Mouse (Mus musculus) lung, postnatal 10 days (tissue): ENCODE measurements around the gene Ppm1n.

ENCODE experiments used
- DNase-seq: peaks from one replicate; pipeline ENCODE4 v3.0.0; 2021

The Ppm1n gene

DNA sequence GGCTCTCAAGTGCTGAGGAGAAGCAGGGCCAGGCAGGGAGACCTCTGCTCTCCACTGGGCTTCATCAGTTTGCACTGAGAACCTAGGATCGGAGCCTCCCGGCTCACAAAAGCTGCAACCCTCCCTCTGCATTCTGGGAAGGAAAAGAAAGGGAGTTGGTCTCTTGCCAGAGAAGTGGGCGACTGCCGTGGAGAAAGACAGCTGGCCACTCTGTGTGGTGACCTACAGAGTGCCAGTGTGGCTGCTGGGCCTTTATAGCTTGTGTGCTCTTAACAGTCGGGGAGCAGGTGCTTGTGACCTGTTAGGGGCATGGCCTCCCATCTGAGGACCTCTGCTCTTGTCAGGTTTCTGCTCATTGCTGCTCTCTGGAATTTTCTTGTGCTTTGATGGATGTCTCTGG, 36.0 kb downstream of the Ppm1n start:
- DNase-seq = no peak

- DNase-seq = no peak
These were observed 37.9 kb downstream of the Ppm1n start for GRCm38 (mm10) chr7:19242005-19242404.

GRCm38 (mm10) chr7:19240905-19241463, 38.9 kb downstream of the Ppm1n start:
- DNase-seq = no peak

DNA sequence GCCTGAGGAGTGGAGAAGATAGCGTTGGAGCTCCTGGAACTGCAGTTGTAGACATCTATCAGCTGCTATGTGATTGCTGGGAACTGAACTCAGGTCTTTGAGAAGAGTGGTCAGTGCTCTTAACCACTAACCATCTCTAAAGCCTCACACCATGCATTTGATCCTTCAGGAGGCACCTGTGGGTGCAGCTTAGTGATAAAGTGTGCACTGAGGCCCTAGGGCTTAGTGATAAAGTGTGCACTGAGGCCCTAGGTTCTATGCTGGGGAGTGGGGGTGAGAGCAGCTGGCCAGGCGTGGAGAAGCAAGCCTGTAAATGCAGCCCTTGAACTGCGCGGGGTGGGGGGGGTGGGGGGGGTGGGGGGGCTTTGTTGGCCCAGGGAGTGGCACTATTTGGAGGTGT, 39.9 kb downstream of the Ppm1n start:
- DNase-seq = no peak

- DNase-seq = peak; percentile 94
These were observed 40.4 kb downstream of the Ppm1n start for GRCm38 (mm10) chr7:19239423-19239822.

- DNase-seq = no peak
These were observed 41.5 kb downstream of the Ppm1n start for GRCm38 (mm10) chr7:19238344-19238743.

- DNase-seq = no peak
These were observed 43.5 kb downstream of the Ppm1n start for GRCm38 (mm10) chr7:19236411-19236810.

DNA sequence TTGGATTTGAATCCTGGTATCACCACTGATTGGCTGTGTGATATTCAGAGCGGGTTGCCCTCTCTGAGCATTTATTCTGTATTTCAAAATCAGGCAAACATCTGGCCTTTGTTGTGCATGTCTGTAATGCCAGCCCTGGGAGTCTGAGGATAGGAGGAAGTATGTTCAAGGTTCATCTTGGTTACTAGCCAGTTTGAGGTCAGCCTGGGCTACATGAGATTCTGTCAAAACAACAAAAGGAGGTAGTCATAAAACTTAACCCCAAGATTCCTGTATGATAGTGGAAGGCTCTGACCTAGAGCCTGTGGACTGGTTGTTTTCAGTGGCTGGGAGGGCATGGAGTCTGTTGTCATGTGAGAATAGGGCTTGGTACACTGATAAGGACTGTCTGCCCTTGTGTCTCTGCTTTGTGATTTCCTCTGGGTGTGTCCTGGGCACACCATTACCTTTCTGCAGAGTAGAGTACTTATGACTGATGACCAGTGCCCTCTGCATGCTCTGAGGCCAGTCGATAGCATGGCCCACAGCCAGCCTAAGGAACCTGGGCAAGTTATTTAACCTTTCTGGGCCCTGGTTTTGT, 44.7 kb downstream of the Ppm1n start:
- no peak for DNase-seq

DNA sequence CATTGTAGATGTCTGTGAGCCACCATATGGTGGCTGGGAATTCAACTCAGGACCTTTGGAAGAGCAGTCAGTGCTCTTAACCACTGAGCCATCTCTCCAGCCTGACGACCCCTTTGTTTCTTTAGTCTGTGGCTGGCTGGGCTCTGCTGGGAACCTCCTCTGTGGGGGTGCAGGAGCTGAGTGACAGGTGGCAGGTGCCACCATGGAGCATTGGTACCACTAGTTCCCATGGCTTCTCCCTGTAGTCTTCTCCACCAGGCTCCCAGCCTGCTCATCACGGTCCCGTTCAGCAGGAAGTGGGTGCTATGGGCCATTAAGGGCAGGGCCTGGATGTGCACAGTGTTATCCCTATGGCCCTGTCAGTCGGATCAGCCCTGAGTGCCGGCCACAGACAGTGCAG, 45.2 kb downstream of the Ppm1n start:
- no peak for DNase-seq

DNA sequence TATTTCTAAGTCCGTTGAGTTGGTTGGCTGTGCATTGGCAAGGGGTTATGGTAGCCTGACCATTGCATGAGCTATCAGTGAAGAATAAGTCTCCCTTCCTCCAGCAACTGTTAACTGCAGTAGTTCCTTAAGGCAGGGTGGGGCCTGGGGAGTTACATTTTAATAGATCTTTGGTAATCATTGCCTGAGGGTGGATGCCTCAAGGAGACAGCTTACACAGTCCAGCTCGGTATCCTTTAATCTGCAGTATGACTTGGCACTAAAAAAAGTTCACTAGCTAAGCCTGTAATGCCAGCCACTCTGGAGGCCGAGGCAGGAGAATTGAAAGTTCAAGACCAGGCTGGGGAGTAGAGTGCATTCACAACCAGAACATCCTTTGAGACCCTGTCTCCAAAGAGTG, 48.0 kb downstream of the Ppm1n start:
- no peak for DNase-seq

DNA sequence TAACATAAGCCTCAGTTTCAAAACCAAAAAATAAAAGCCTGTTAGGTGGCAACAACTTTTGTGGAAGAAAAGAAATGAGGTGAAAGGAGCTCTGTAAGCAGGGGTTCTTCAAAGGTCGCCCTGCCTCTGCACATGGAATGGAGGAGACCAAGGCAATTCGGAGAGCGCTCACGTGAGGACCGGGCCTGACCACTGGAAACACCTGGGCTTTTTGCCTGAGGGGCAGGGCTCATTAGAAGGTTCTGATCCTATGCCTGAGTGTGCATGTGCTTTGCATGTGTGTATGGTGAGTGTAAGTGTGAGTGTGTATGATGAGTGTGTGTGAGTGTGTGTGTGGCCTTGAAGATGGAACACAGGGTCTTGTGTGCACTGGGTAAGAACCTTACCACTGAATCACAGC, 49.0 kb downstream of the Ppm1n start:
- no peak for DNase-seq

DNA sequence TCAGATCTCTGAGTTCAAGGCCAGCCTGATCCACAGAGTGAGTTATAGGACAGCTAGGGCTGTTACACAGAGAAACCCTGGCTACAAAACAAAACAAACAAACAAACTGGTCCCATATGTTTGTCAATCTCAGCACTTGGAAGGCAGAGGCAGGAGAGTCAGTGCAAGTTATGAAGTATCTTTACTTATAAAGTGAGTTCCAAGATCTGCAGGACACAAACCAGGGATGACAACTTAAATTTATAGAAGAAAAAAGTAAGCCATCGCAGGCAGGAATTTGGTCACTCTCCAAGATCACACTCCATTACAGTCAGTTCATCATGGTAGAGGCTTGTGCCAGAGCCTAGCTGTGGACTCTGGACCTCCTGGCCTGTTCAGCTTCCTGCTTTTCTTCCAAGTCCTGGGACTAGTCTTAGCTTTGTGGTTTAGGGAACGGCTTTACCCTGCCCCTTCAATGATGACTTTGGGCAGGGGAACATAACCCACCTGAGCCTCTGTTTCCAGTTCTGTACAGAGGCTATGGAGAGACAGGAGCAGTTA, 49.8 kb downstream of the Ppm1n start:
- no peak for DNase-seq

DNA sequence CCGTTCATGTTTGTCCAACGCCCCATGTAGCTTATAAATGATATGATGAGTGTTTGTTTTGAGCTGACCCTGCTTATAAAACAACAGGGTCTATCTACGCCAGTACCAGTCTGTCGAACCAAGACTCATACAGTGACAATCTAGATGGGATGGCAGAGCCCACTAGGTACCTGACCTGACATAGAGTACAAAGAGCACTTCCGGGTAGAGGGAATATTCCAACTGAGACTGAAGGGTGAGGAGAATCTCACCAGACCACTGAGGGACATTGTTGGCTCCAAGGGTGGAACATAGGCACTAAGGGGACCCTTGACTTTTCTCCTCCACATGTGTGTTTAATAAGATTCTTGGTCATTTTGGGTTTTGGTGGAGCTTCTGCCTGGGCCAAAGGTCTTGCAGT, 50.5 kb downstream of the Ppm1n start:
- DNase-seq = no peak

DNA sequence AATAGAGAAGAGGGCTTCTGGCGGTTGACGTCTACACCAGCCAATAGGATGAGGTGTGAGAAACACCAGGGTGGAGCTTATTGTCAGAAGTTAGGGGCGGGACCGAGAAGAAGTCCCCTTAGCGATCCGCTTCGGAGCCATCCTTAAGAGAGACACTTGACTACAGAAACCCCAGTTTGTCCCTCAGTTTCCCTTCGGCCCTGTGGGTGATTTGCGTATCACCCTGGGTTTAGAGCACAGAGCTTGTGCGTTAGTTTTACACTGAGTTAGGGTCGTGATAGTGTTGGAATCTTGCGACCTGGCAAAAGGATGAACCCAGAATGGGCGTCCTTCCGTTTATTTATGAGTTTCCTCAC, 51.1 kb downstream of the Ppm1n start:
- DNase-seq = no peak

DNA sequence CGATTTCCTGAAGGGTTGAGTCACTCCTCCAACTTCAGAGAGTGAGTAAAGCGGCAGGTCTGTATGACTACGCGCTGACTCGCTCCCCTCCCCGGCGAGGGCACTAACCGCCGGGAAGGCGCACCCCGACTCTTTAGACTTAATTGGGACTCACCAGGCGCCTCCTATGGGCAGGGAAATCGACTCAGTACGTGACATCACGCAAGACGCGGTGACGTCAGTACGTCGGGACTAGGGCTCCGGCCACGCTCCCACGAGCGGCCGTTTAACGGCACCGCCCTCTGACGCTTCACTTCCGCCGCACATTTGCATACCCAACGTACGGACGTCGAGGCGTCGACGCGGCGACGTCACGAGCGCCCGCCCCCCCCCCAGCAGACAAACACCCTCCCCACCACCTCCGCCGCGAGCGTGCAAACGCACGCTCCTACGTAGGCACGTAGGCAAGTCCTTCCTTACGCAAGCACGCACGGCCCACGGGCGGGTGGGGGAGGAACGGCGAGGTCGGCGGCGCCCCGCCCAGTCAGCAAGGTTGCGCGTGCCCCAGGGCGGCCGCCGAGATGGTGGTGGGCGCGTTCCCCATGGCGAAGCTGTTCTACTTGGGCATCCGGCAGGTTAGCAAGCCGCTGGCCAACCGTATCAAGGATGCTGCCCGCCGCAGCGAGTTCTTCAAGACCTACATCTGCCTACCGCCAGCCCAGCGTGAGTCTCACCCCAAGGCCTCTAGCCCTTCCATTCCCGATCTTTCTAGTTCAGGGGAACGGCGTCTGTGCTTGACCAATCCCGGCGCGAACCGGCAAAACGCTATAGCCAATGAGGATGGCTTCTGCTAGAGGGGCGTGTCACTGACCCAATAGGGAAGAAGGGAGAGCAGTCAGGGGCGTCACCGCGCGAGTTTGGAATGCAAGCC, 51.7 kb downstream of the Ppm1n start, which contains the start of gene Opa3:
Gene Opa3, plus strand, starts transcription at position 452 of the 910 bp plus-strand sequence.
- peak; percentile 100 for DNase-seq

DNA sequence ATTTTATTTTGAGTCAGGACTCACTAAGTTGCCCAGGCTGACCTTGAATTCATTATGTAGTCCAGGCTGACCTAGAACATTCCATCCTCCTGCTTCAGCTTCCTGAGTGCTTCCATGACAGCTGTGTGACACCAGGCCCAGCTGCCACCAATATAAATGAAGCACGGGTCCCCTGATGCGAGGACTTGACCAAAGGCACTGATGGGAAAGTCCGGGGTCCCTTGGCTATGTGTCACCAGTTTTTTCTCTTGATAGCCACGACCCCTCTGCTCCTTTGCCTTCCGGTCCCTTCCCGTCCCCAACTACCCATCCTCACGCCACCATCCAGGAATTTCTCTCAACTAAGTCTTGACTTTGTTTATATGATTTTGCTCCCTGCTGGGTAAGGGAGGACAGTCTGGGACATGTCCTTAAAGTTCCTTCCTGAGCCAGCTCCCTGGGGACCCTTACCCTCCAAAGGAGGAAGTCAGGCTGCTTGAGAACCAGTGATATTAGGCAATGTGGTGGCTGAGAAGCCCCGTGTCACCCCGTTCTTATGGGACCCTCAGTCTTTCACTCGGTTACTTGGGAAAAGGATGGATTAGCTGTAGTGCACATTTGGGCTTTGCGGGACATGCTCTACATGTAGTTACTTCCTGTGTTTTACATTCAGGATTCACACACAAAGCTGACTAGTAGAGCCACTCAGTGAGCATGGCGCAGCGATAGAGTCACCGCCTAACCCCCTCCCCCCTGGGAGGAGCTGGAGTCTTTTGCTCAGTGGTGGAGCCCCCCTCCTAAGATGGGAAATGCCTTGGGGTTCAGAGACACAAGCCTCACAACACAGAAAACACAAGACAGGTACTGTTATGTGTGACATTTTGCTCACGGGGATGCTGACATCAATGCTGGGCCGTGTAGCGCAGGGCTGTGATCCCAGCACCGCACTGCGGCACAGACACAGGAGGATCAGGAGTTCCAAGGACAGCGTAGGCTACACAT, 52.8 kb downstream of the Ppm1n start:
- peak; percentile 64 for DNase-seq
